Mouse (Mus musculus) splenic B cell, adult 2 months (primary cell): Measurements from ENCODE around the gene Ttc21b.

Experiments
- DNase-seq: peaks from one replicate; pipeline ENCODE4 v3.0.0-alpha.2; 2011; ENCODE audit warnings: low read depth, low spot score
- H3K27me3 ChIP-seq: 2 replicates; pipeline ENCODE4 v1.6.1; 2012; ENCODE audit warnings: mild to moderate bottlenecking, low read length, moderate library complexity, mixed read lengths; ENCODE audit not compliant: control insufficient read depth, poor library complexity, insufficient read depth, severe bottlenecking
- H3K36me3 ChIP-seq: 2 replicates; pipeline ENCODE4 v1.6.1; 2012; ENCODE audit warnings: mild to moderate bottlenecking, low read length, moderate library complexity, mixed read lengths; ENCODE audit not compliant: control insufficient read depth, poor library complexity, insufficient read depth, severe bottlenecking

The Ttc21b gene

GRCm38 (mm10) chr2:66146473-66146872, 109.9 kb downstream of the Ttc21b start:
- Histone ChIP-seq H3K27me3 (no peaks in the 10 kb centered on the region), H3K36me3 (no peaks in the 10 kb centered on the region)
- no peak for DNase-seq

DNA sequence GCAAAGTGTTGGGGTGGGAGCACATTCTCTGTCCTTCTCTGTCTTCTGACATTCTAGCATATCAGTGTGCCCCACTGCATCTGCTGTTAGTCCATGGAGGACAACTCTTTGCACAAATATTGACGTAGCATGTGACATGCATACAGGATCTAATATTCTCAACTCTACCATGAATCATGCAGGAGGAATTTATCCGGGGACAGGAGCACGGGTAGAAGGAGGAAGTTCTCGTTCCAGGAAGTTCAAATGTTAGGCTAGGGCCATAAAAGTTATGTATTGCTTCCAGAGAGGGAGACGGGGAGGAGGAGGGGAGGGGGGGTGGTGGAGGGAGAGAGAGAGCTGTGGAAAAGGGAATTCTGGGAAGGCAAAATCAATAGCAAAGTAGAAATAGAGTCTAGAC, 111.6 kb downstream of the Ttc21b start:
- DNase-seq = no peak
- Histone ChIP-seq H3K27me3 (no peaks in the 10 kb centered on the region), H3K36me3 (no peaks in the 10 kb centered on the region)

DNA sequence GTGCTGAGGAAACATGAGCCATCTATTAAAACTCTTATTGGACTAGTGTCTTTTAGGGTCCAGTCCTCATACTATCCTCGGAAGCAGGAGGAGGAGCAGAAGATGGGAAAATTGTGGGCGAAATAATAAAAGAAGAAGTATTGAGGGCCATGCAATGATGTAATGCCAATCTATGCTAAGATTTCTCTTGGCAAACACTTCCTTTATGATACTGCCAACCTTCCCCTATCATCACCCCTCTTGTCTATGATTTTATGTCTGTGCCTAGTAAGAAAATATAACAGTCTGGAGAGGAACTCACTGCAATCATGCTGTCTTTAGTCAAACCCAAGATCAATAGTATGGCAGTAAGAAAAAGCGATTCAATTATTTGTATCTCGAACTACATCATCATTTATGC, 113.1 kb downstream of the Ttc21b start:
- no peak for DNase-seq
- Histone ChIP-seq H3K27me3 (no peaks in the 10 kb centered on the region), H3K36me3 (no peaks in the 10 kb centered on the region)

- H3K36me3 ChIP-seq = no peaks in the 10 kb centered on the region
- H3K27me3 ChIP-seq = no peaks in the 10 kb centered on the region
- DNase-seq = no peak
These were observed 113.7 kb downstream of the Ttc21b start for GRCm38 (mm10) chr2:66142711-66143110.

- Histone ChIP-seq H3K27me3 (no peaks in the 10 kb centered on the region), H3K36me3 (no peaks in the 10 kb centered on the region)
- no peak for DNase-seq
These were observed 114.1 kb downstream of the Ttc21b start for GRCm38 (mm10) chr2:66142268-66142667.

DNA sequence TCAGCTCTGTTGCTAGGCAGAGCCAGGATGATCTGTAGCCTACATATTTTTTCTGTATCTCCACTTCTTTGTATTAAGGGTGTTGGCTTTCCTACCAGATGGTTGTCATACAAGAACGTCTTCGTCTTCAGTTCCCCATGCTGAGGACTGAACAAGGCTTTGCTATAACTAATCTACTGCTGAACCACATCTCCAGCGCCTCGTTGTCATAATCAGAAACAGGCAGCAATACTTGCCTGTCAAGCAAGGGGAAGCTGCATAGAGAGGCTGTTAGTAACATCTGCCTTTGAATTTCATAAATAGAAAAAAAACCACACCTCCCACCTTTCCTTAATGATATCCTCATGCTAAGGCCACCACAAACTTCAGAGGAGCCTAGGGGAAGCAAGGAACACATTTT, 116.2 kb downstream of the Ttc21b start:
- H3K36me3 ChIP-seq = no peaks in the 10 kb centered on the region
- DNase-seq = no peak
- no peaks in the 10 kb centered on the region for H3K27me3 ChIP-seq
